Mouse (Mus musculus): ENCODE results near the gene Dusp10.

DNA sequence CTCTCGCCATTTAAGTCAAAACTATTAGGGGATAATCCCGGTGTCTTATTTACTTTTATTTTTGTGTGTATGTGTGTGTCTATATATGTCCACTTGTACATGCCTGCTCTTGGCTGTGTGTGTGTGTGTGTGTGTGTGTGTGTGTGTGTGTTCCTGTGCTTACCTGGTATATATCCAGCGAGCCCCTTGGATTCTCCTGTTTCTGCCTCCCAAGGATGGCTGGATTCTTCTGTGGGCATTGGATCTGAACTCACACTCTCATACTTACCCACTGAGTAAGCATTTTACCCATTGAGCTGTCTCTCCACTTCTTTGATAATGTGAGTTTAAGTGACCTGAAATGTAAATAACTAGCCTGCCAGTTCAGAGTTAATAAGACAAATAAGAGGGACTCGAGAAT, 40.6 kb downstream of the Dusp10 start:
- TF ChIP-seq TAL1 (IDR thresholded peaks at IDR 0.05; ENCODE audit: low read length): no peak
- TF ChIP-seq GATA1 (IDR thresholded peaks at IDR 0.05; ENCODE audit: low read length): no peak

Measured in erythroblast, embryonic 14.5 days (primary cell).